Mouse (Mus musculus) liver, postnatal 0 days (tissue): ENCODE results near the gene Dtx3. TPM values are rescaled to one million over a fixed set of nuclear protein-coding genes. Genes with fewer than 3 reads are reported as not detected.

ENCODE experiments used
- ATAC-seq: fragments of 200-750 bp; cut with Nextera tagmentation; 2 replicates; pipeline ENCODE4 v1.8.0; 2017; ENCODE audit warnings: mild to moderate bottlenecking, moderate library complexity
- DNase-seq: peaks from one replicate; pipeline ENCODE4 v3.0.0-alpha.2; 2016
- H3K27ac ChIP-seq: fragments of 300-500 bp; sonication (generic); 2 replicates; pipeline ENCODE4 v1.5.1; 2014; ENCODE audit warnings: antibody characterized with exemption, moderate library complexity, mild to moderate bottlenecking, low read depth
- H3K27me3 ChIP-seq: fragments of 300-500 bp; sonication (generic); 2 replicates; pipeline ENCODE4 v1.6.1; 2014; ENCODE audit warnings: low read length, control low read depth, mixed read lengths; ENCODE audit not compliant: insufficient read depth
- H3K36me3 ChIP-seq: fragments of 300-500 bp; sonication (generic); replicated peaks from 2 replicates; pipeline ENCODE4 v1.6.1; 2014; ENCODE audit warnings: mild to moderate bottlenecking, control low read depth, low read length, moderate library complexity, mixed read lengths; ENCODE audit not compliant: insufficient read depth
- H3K4me1 ChIP-seq: fragments of 300-500 bp; sonication (generic); 2 replicates; pipeline ENCODE4 v1.6.1; 2014; ENCODE audit warnings: antibody characterized with exemption, mild to moderate bottlenecking, control low read depth; ENCODE audit not compliant: insufficient read depth
- H3K4me2 ChIP-seq: fragments of 300-500 bp; sonication (generic); 2 replicates; pipeline ENCODE4 v1.6.1; 2014; ENCODE audit warnings: low read depth, mild to moderate bottlenecking, low read length, moderate library complexity, mixed read lengths
- H3K4me3 ChIP-seq: fragments of 300-500 bp; sonication (generic); 2 replicates; pipeline ENCODE4 v1.5.1; 2014; ENCODE audit warnings: low read depth, low read length
- H3K9ac ChIP-seq: fragments of 300-500 bp; sonication (generic); replicated peaks from 2 replicates; pipeline ENCODE4 v1.6.1; 2014; ENCODE audit warnings: mild to moderate bottlenecking, moderate library complexity
- H3K9me3 ChIP-seq: fragments of 300-500 bp; sonication (generic); 2 replicates; pipeline ENCODE4 v1.6.1; 2016; ENCODE audit warnings: mild to moderate bottlenecking, control low read depth, low read length, mixed read lengths
- CTCF ChIP-seq: sonication (generic); IDR thresholded peaks from 2 replicates; pipeline ENCODE4 v1.5.1; 2016; ENCODE audit warnings: antibody characterized with exemption, low read depth
- EP300 ChIP-seq: IDR thresholded peaks from 2 replicates; pipeline ENCODE4 v1.6.1; 2016; ENCODE audit warnings: antibody characterized with exemption, low read depth, mild to moderate bottlenecking
- WGBS: fragments of 180-500 bp; shearing (Covaris S2); extraction: QIAGEN DNeasy Blood & Tissue Kit; methylation state at CpG from one replicate; pipeline ENCODE4 v1.1.7; 2014; ENCODE audit not compliant: insufficient replicate concordance; 5-methylcytosine and 5-hydroxymethylcytosine counted together
- polyA plus RNA-seq: library from polyadenylated mRNA; unstranded; fragments of >200 nt; fragmentation: Nextera tagmentation; extraction: Ambion mirVana; gene quantifications from 2 replicates; pipeline ENCODE4 v1.2.1, GENCODE M21; 2015

Dtx3 gene
- polyA plus RNA-seq, 1 experiment from 2014 or later: 8.9 TPM

- ATAC-seq: no peak
- 73% methylated on average over 7 of the region's 7 CpGs for WGBS
- H3K27ac ChIP-seq: no peak overlapping the region
- no peak for TF ChIP-seq EP300
- TF ChIP-seq CTCF: no peak
- peaks cover 29% of the 10 kb centered on the region for H3K27me3 ChIP-seq
- H3K4me2 ChIP-seq: no peak overlapping the region
- no peak overlapping the region for H3K9ac ChIP-seq
- no peak for DNase-seq
- H3K4me3 ChIP-seq: no peak overlapping the region
- peaks cover 29% of the 10 kb centered on the region for H3K4me1 ChIP-seq
- no peaks in the 10 kb centered on the region for H3K9me3 ChIP-seq
- peaks cover 10% of the 10 kb centered on the region for H3K36me3 ChIP-seq
Measured at GRCm38 (mm10) chr10:127174170-127174569, 21.4 kb downstream of the Dtx3 start.

- peaks cover 16% of the 10 kb centered on the region for H3K36me3 ChIP-seq
- H3K27ac ChIP-seq: no peak overlapping the region
- no peaks in the 10 kb centered on the region for H3K9me3 ChIP-seq
- no peak overlapping the region for H3K9ac ChIP-seq
- DNase-seq: no peak
- no peak for ATAC-seq
- no peak overlapping the region for H3K4me2 ChIP-seq
- TF ChIP-seq CTCF: no peak
- H3K4me1 ChIP-seq: peaks cover 27% of the 10 kb centered on the region
- H3K27me3 ChIP-seq: peaks cover 21% of the 10 kb centered on the region
- H3K4me3 ChIP-seq: no peak overlapping the region
- WGBS: 71% methylated on average over 16 of the region's 16 CpGs
Measured at GRCm38 (mm10) chr10:127173148-127174065, 22.1 kb downstream of the Dtx3 start.

GRCm38 (mm10) chr10:127171631-127172200 is 23.8 kb downstream of the Dtx3 start:
- Histone ChIP-seq H3K4me3 (no peak overlapping the region), H3K36me3 (peaks cover 16% of the 10 kb centered on the region), H3K9ac (no peak overlapping the region), H3K9me3 (no peaks in the 10 kb centered on the region), H3K27me3 (peaks cover 5% of the 10 kb centered on the region; the same call in 1 of the 2 replicates), H3K4me1 (peaks cover 19% of the 10 kb centered on the region), H3K27ac (no peak overlapping the region), H3K4me2 (no peak overlapping the region)
- ATAC-seq (no peak), DNase-seq (no peak)
- TF ChIP-seq EP300 (no peak), CTCF (no peak)
- 82% methylated on average over 15 of the region's 15 CpGs for whole genome bisulfite sequencing

- 3% methylated on average over 29 of the region's 29 CpGs for WGBS
- TF ChIP-seq EP300: peak; percentile 16; the same call in 1 of the 2 replicates
- peak; percentile 94 for TF ChIP-seq CTCF
- Histone ChIP-seq H3K36me3 (peaks cover 16% of the 10 kb centered on the region), H3K9ac (peak overlapping the region; percentile 13; the same call in 1 of the 2 replicates), H3K9me3 (no peaks in the 10 kb centered on the region), H3K27ac (no peak overlapping the region), H3K27me3 (0 out of 2 replicates have a peak, but pooled peaks cover 3% of the 10 kb centered on the region), H3K4me1 (peaks cover 19% of the 10 kb centered on the region), H3K4me3 (peak overlapping the region; percentile 43), H3K4me2 (peak overlapping the region; percentile 74)
- DNase-seq: peak; percentile 88
- ATAC-seq: peak; percentile 66
Measured at GRCm38 (mm10) chr10:127170837-127171272, 24.7 kb downstream of the Dtx3 start.

DNA sequence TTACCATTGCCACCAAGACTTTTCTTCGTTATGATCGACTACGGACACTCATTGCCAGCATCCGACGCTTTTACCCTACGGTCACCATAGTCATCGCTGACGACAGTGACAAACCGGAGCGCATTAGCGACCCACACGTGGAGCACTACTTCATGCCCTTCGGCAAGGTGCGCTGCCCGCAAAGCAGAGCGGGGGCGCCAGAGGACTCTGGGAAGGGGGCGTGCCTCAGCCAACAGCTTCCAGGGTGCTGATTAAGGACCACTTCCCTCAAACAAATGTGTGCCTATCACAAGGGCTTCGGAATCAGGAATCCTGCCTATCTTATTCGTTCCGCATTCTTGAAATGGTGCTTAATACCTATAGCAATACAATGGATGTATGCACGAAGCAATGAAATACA is 25.5 kb downstream of the Dtx3 start:
- peak overlapping the region; percentile 43; the same call in 1 of the 2 replicates for H3K4me3 ChIP-seq

GRCm38 (mm10) chr10:127167614-127168192 is 27.8 kb downstream of the Dtx3 start:
- Histone ChIP-seq H3K36me3 (peaks cover 16% of the 10 kb centered on the region), H3K9ac (peak overlapping the region; percentile 92; the same call in 1 of the 2 replicates), H3K9me3 (no peaks in the 10 kb centered on the region), H3K27ac (peak overlapping the region; percentile 95), H3K4me1 (peaks cover 32% of the 10 kb centered on the region), H3K4me2 (peak overlapping the region; percentile 80), H3K27me3 (0 out of 2 replicates have a peak, but pooled peaks cover 3% of the 10 kb centered on the region), H3K4me3 (peak overlapping the region; percentile 66)
- peak; percentile 63 for DNase-seq
- 45% methylated on average over 10 of the region's 10 CpGs for WGBS
- peak; percentile 46 for ATAC-seq
- TF ChIP-seq EP300: no peak
- no peak for TF ChIP-seq CTCF

More for the DNA sequence above, 25.5 kb downstream of the Dtx3 start:
- Histone ChIP-seq H3K4me2 (peak overlapping the region; percentile 74), H3K36me3 (peaks cover 16% of the 10 kb centered on the region), H3K9me3 (no peaks in the 10 kb centered on the region), H3K9ac (no peak overlapping the region), H3K27me3 (0 out of 2 replicates have a peak, but pooled peaks cover 3% of the 10 kb centered on the region), H3K4me1 (peaks cover 26% of the 10 kb centered on the region), H3K27ac (no peak overlapping the region)
- TF ChIP-seq CTCF (peak; percentile 47), EP300 (no peak)
- DNase-seq (peak; percentile 55), ATAC-seq (no peak)
- WGBS: 27% methylated on average over 22 of the region's 22 CpGs
